Mouse (Mus musculus) hindbrain, embryonic 15.5 days (tissue): Measurements from ENCODE around the gene Nle1. TPM values are rescaled to one million over a fixed set of nuclear protein-coding genes. Genes with fewer than 3 reads are reported as not detected.

Source experiments
- ATAC-seq: fragments of 200-750 bp; cut with Nextera tagmentation; 2 replicates; pipeline ENCODE4 v1.8.0; 2017; ENCODE audit warnings: low read depth, moderate number of reproducible peaks, moderate TSS enrichment; ENCODE audit not compliant: low FRiP score
- H3K27ac ChIP-seq: fragments of 300-500 bp; sonication (generic); replicated peaks from 2 replicates; pipeline ENCODE4 v1.5.1; 2015; ENCODE audit warnings: mild to moderate bottlenecking, inconsistent platforms
- H3K27me3 ChIP-seq: fragments of 300-500 bp; sonication (generic); 2 replicates; pipeline ENCODE4 v1.6.1; 2015; ENCODE audit warnings: control low read depth, inconsistent platforms
- H3K36me3 ChIP-seq: fragments of 300-500 bp; sonication (generic); 2 replicates; pipeline ENCODE4 v1.6.1; 2015; ENCODE audit warnings: control low read depth, inconsistent platforms
- H3K4me1 ChIP-seq: fragments of 300-500 bp; sonication (generic); replicated peaks from 2 replicates; pipeline ENCODE4 v1.6.1; 2015; ENCODE audit warnings: control low read depth, inconsistent platforms
- H3K4me2 ChIP-seq: fragments of 300-500 bp; sonication (generic); 2 replicates; pipeline ENCODE4 v1.6.1; 2015; ENCODE audit warnings: moderate library complexity, mild to moderate bottlenecking, inconsistent platforms
- H3K4me3 ChIP-seq: fragments of 300-500 bp; sonication (generic); 2 replicates; pipeline ENCODE4 v1.5.1; 2015; ENCODE audit warnings: mild to moderate bottlenecking, inconsistent platforms
- H3K9ac ChIP-seq: fragments of 300-500 bp; sonication (generic); 2 replicates; pipeline ENCODE4 v1.6.1; 2015; ENCODE audit warnings: inconsistent platforms
- H3K9me3 ChIP-seq: fragments of 300-500 bp; sonication (generic); 2 replicates; pipeline ENCODE4 v1.6.1; 2016; ENCODE audit warnings: control low read depth, inconsistent platforms
- WGBS: fragments of 180-500 bp; shearing (Covaris S2); methylation state at CpG from one replicate; pipeline ENCODE4 v1.1.7; 2015; 5-methylcytosine and 5-hydroxymethylcytosine counted together
- polyA plus RNA-seq: library from polyadenylated mRNA; unstranded; fragments of >200 nt; fragmentation: Nextera tagmentation; extraction: Ambion mirVana; gene quantifications from 2 replicates; pipeline ENCODE4 v1.2.1, GENCODE M21; 2015

Nle1 gene
- polyA plus RNA-seq = 33.1 and 34.4 TPM in 2 replicates

DNA sequence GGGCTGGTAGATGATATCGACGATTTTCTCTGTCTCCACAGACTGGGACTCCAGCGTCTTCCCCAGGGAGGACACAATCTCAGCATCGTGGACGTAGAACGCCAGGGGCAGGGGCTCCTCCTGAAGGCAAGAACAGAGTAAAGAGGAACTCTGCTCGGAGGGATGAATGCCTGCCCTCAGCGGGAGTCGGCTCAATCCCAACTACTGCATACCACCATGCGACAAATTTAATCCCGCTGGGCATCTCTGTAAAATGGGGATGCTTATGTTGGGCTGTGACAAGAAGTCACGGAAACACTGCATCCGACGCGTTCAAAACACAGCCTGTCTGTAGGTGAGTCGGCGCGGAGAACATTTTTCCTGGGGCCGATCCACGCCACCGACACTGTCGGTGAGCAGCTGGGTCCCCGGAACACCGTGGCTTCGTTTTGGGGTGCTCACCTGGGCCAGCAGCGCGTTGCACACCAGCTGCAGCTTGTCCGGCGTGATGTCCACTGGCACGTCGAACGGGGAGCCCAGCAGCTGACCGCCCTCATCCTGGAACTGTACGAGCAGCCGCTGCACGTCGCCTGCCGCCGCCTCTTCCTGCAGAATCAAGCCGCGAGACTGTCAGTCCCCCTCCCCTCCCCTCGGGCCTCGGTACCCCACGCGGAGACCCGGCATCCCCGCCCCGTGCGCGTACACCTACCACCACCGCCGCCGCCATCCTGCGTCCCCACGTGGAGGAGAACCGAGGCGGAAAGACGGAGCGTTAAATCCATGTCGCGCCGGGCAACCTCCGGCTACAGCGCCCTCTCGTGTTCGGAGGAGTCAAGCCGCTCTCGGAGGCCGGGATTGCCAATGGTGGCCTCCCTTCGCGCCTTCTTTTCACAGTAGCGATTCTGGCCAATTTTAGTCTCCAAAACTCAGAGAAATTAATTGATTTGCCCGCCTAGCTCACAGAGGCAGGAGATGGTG, at the start of gene Nle1:
TSS of gene Nle1 (minus strand) at position 761 of the 957 bp plus-strand sequence.
- Histone ChIP-seq H3K9ac (peak within 1 kb of the TSS; percentile 80), H3K4me3 (peak within 1 kb of the TSS; percentile 87), H3K36me3 (peaks cover 21% of the 10 kb centered on the region), H3K27ac (peak within 1 kb of the TSS; percentile 57), H3K27me3 (no peaks in the 10 kb centered on the region), H3K4me1 (peaks cover 12% of the 10 kb centered on the region), H3K4me2 (peak within 1 kb of the TSS; percentile 84), H3K9me3 (no peaks in the 10 kb centered on the region)
- peak; percentile 89 for ATAC-seq
- 1% methylated on average over 73 of the region's 73 CpGs for WGBS

DNA sequence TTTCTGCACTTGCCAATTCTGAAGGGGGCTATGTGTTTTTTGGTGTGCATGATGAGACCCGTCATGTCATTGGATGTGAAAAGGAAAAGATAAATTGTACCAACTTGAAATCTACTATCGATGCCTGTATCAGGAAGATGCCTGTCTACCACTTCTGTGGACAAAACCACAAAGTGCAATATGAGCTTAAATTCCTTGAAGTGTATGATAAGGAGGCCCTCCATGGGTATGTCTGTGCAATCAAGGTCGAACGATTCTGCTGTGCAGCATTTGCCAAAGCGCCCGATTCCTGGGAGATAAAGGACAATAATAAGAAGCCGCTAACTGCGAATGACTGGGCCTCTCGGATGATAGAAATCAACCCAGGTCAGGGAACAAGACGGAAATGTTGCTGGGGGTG, 48.7 kb upstream of the Nle1 start:
- Histone ChIP-seq H3K9ac (no peak overlapping the region), H3K4me1 (peaks cover 2% of the 10 kb centered on the region; the same call in 1 of the 2 replicates), H3K4me2 (no peak overlapping the region), H3K27me3 (peaks cover 32% of the 10 kb centered on the region), H3K27ac (no peak overlapping the region), H3K4me3 (no peak overlapping the region), H3K9me3 (no peaks in the 10 kb centered on the region), H3K36me3 (no peaks in the 10 kb centered on the region)
- no peak for ATAC-seq
- WGBS = 77% methylated on average over 10 of the region's 10 CpGs

DNA sequence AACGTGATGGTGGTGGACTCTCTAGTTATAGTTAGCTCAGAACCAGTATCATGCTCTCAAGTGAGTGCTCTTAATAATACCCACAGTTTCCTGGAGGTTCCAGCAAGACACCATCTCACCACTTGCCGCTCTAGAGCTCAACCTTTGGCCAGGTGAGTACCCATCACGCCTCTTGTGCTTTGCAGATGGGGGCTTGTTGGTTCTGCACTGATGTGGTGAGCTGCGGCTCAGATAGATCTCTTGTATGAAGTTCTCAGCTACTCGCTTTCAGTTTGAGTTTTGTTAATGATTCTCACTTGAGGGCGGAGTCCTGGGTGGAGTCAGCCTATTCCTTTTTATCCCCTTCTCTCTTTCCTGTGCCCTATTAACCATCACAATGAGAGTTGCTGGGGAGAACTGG, 46.4 kb upstream of the Nle1 start:
- H3K27me3 ChIP-seq = peaks cover 44% of the 10 kb centered on the region

DNA sequence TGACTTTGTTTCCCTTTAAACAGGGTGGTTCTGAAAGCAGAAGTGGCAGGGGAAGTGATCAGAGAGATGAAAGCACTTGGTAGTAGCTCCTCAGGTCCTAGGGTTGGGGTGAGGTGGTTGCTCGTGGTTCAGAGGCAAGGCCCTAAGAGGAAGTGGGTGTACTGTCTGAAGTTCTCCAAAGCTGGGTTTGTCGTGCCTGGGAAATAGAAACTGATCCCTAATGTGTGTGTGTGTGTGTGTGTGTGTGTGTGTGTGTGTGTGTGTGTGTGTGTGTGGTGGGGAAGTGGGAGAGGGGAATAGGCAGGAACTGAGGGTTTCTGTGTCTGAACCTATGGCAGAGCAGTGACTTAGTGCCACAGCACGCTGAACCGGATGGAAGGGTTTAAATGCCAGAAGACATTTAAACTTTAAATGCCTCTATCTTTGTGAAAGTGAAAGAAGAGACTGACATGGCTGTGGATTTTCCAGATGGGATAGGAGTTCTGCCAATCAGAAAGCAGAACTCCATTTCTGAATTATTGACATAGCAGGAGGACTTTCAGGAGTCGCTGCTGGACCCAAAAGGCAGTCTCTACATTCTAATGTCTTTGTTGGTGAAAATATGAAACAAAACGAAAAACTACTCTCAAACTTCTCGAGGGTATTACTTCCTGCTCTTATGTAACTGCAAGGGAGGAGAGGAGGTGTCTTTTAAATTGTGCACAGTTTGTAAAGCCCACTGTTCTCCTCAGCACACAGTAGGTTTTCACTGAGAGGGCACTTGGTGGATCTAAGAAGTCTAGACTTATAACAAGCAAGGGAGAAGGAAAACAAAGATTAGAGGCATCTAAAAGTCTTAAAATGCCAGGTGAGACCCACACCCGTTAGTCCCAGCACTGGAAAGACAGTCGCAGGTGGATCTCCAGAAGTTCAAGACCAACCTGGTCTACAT, 44.7 kb upstream of the Nle1 start:
- no peak for ATAC-seq
- peaks cover 51% of the 10 kb centered on the region for H3K27me3 ChIP-seq
- no peaks in the 10 kb centered on the region for H3K36me3 ChIP-seq
- no peaks in the 10 kb centered on the region for H3K9me3 ChIP-seq
- no peak overlapping the region for H3K27ac ChIP-seq
- WGBS = 74% methylated on average over 9 of the region's 9 CpGs
- H3K9ac ChIP-seq = no peak overlapping the region
- peaks cover 9% of the 10 kb centered on the region; the same call in 1 of the 2 replicates for H3K4me1 ChIP-seq
- no peak overlapping the region for H3K4me2 ChIP-seq
- H3K4me3 ChIP-seq = no peak overlapping the region

More for the DNA sequence above, 46.4 kb upstream of the Nle1 start:
- no peaks in the 10 kb centered on the region for H3K36me3 ChIP-seq
- H3K4me1 ChIP-seq = peaks cover 9% of the 10 kb centered on the region; the same call in 1 of the 2 replicates
- no peak overlapping the region for H3K27ac ChIP-seq
- H3K9me3 ChIP-seq = no peaks in the 10 kb centered on the region
- H3K4me2 ChIP-seq = no peak overlapping the region
- ATAC-seq = no peak
- H3K9ac ChIP-seq = no peak overlapping the region
- no peak overlapping the region for H3K4me3 ChIP-seq
- 77% methylated on average over 6 of the region's 6 CpGs for WGBS

DNA sequence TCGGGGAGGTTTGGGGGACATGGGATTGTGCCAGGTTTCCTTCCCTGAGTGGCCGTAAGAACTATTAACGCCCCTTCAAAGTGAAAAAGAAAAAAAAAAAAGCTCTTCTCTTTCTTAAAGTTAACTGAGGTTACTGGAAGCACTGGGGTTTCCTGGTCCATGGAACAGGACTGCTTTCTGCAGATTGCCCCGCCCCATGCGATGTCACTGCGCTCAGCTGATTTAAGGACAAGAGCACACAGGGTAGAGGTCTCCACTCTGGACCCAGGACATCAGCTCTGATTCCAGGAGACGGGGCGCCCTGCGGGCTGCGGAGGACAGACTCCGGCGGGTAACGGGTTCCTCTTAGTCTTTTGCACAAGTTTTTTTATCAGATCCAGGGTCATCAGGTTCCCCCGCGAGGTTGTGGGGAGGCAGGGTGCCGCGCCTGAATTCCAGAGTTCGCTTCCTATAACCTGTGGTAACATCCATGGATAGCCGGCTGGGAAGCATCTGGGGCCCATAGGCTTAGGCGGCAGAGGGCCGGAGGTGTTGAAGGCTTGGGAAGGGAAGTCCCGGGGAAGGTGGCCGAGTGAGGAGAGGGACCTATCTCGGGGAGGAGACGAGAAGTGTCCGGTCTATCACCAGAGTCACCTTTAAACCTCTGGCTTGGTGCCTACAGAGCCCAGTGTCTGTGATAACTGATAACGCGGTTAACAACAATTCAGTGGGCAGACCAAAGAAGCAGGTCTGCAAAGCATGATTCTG, 43.8 kb upstream of the Nle1 start:
- Histone ChIP-seq H3K9me3 (no peaks in the 10 kb centered on the region), H3K4me3 (peak overlapping the region; percentile 14), H3K9ac (0 out of 2 replicates have a peak overlapping the region, but pooled peaks have one; percentile 19), H3K36me3 (no peaks in the 10 kb centered on the region), H3K4me2 (peak overlapping the region; percentile 33), H3K4me1 (peaks cover 9% of the 10 kb centered on the region; the same call in 1 of the 2 replicates), H3K27me3 (peaks cover 51% of the 10 kb centered on the region), H3K27ac (no peak overlapping the region)
- ATAC-seq = no peak
- 14% methylated on average over 28 of the region's 28 CpGs for WGBS

DNA sequence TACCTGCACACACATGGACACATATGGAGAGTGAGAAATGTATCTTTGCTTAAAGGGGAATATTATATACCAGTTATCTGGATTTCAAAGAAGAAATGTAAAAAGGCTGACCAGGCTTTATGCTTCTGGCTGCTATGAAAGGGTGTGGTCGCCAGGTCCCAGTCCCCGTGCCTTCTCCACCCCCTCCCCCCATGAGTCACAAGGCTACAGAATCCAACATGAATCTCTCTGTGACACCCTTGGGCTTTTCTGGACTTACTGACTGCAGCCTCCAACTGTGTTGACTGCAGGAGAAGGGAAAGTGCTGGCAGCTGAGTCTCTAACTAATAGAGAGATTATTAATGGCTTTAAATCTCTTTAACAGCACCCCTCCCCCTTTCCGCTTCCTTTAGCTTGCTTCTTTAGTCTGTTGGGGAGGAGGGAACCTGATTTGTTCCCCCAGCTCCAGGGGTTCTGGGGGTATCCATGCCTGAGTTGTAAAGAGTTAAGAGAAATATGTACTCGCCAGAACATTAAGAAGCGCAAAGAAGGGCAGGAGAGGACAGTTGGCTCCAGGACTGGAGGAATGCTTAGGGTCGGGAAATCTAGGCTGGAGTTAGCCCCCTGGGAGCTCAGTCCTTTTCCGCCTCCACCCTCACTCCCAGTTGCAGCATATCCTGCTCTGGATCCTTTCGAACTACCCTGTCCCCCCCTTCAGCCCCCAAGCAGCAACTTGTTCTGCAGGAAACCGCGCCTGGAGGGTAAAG, 42.7 kb upstream of the Nle1 start, which contains the start of gene Slfn5:
TSS of gene Slfn5 (plus strand) at position 614 of the 746 bp plus-strand sequence.
- Histone ChIP-seq H3K4me1 (peaks cover 9% of the 10 kb centered on the region; the same call in 1 of the 2 replicates), H3K4me2 (peak within 1 kb of the TSS; percentile 33), H3K27ac (no peak within 1 kb of the TSS), H3K9me3 (no peaks in the 10 kb centered on the region), H3K9ac (0 out of 2 replicates have a peak within 1 kb of the TSS, but pooled peaks have one; percentile 19), H3K27me3 (peaks cover 51% of the 10 kb centered on the region), H3K4me3 (peak within 1 kb of the TSS; percentile 14), H3K36me3 (no peaks in the 10 kb centered on the region)
- WGBS = 13% methylated on average over 10 of the region's 10 CpGs
- ATAC-seq = no peak

DNA sequence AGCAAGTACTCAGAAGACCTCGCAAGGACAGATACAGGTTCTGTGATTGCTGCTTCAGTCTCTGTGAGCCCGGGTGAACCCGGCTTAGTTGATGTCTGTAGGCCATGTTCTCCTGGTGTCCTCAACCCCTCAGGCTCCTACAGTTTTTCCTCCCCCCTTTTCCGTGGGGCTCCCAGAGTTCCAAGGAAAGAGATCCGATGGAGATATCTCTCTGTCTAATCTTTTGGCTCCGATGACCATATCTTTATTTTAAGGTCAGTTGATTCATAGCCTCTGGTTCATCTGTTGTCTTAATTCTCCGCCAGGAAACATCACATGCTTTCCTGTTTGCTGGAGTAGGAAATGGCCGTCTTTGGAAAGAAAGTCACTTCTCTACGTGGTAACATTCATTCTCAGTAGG, 40.8 kb upstream of the Nle1 start:
- Histone ChIP-seq H3K36me3 (no peaks in the 10 kb centered on the region), H3K4me3 (no peak overlapping the region), H3K4me1 (peaks cover 9% of the 10 kb centered on the region; the same call in 1 of the 2 replicates), H3K27ac (no peak overlapping the region), H3K27me3 (peaks cover 45% of the 10 kb centered on the region), H3K4me2 (no peak overlapping the region), H3K9me3 (no peaks in the 10 kb centered on the region), H3K9ac (no peak overlapping the region)
- ATAC-seq = no peak
- WGBS = 90% methylated on average over 9 of the region's 9 CpGs

DNA sequence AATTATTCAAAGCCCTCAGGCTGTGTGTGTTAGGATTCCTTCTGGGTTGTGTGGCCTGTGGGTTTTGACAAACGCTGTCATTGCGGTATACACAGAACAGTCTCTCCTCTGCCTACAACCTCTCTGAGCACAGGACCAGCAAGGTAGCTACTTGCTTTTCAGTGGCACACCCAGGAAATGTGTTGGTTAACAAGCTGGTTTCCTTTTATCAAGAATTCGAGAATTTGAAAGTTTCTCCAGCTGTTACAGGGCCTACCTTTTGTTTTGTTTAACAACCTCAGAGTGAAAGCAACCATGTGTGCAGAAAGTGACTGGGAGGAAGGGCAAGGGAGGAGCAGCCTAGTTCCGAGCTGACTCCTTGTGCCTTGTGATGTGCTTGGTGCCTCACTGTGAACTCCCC, 39.2 kb upstream of the Nle1 start:
- H3K27me3 ChIP-seq = peaks cover 30% of the 10 kb centered on the region
- H3K4me3 ChIP-seq = no peak overlapping the region
- H3K4me2 ChIP-seq = no peak overlapping the region
- no peak overlapping the region for H3K9ac ChIP-seq
- no peaks in the 10 kb centered on the region for H3K36me3 ChIP-seq
- WGBS = 52% methylated on average over 4 of the region's 4 CpGs
- ATAC-seq = no peak
- no peak overlapping the region for H3K27ac ChIP-seq
- H3K4me1 ChIP-seq = peaks cover 9% of the 10 kb centered on the region; the same call in 1 of the 2 replicates
- H3K9me3 ChIP-seq = no peaks in the 10 kb centered on the region

DNA sequence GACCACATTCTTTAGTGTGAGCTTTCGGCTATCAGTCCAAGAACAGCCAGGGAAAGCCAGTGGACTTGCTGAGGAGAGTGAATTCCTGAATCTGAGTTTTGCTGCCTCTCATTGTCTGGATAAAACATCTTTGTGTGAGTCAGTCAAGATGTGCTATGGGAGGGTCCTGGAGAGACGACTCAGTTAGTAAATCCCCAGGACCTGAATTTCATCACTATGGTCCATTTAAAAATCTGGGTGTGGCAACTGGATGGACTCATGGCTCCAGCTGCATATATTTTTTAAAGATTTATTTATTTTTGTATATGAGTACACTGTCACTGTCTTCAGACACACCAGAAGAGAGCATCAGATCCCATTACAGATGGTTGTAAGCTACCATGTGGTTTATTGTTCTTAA, 37.4 kb upstream of the Nle1 start:
- H3K9ac ChIP-seq = no peak overlapping the region
- no peak for ATAC-seq
- no peaks in the 10 kb centered on the region for H3K36me3 ChIP-seq
- H3K4me2 ChIP-seq = no peak overlapping the region
- no peaks in the 10 kb centered on the region for H3K4me1 ChIP-seq
- no peak overlapping the region for H3K27ac ChIP-seq
- 72% methylated on average over 2 of the region's 2 CpGs for WGBS
- H3K9me3 ChIP-seq = no peaks in the 10 kb centered on the region
- no peak overlapping the region for H3K4me3 ChIP-seq
- H3K27me3 ChIP-seq = peaks cover 13% of the 10 kb centered on the region

DNA sequence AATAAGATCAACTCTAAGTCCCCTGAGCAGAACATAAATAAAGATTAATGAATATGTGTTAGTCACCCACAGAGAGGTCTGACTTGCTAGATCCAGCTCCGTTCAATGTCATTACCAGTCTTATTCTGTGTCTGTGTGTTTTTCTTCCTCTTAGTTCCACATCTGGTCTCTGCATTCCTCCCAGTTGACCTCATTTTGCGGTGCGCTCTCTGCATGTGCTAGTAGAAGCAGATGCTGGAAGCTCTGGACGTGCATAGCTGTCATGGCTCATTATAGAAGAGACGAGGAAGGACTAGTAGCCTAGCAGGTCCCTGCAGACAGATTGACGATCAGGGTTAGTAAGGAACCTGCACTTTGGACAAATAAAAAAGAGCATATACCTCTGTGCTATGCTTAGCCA, 35.1 kb upstream of the Nle1 start:
- ATAC-seq = no peak
- WGBS = 59% methylated on average over 6 of the region's 6 CpGs

More for the DNA sequence above, 35.1 kb upstream of the Nle1 start:
- no peak overlapping the region for H3K4me2 ChIP-seq
- H3K27ac ChIP-seq = no peak overlapping the region
- H3K9ac ChIP-seq = no peak overlapping the region
- no peak overlapping the region for H3K4me3 ChIP-seq
- no peaks in the 10 kb centered on the region for H3K27me3 ChIP-seq
- no peaks in the 10 kb centered on the region for H3K9me3 ChIP-seq
- no peaks in the 10 kb centered on the region for H3K36me3 ChIP-seq
- no peaks in the 10 kb centered on the region for H3K4me1 ChIP-seq
